Mouse (Mus musculus): ENCODE results near the gene Kif21b. TPM values are rescaled to one million over a fixed set of nuclear protein-coding genes. Genes with fewer than 3 reads are reported as not detected.

The Kif21b gene
- total and polyA plus RNA-seq, 2 experiments, result 0.74 to 1.5 TPM

DNA sequence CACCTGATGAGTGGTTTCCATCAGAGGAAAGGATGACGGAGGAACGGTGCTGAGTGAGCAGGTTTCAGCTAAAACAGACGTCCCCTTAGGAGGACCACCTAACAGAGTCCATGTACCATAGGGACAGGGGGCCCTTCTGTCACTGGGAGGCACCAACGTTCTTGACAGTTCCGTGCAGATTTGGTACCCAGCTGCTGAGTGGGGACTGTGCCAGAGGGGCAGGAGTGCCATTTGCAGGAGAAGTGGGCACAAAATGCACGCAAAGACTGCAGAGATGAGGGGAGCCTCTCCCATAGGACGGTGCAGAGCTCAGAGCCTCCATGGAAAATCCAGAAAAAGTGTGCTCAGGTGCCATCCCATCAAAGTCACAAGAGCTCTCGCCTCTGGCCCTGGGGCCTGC is 9.2 kb upstream of the Kif21b start:
- H3K4me1 ChIP-seq (ENCODE audit: control insufficient read depth, insufficient read depth, low read length), result no peaks in the 10 kb centered on the region
- no peak overlapping the region for H3K27ac ChIP-seq (replicated peaks; ENCODE audit: insufficient read depth, low read depth, low read length)
- H3K79me2 ChIP-seq (ENCODE audit: control insufficient read depth, insufficient read depth, low read length), result no peaks in the 10 kb centered on the region
- no peak for DNase-seq (ENCODE audit: extremely low read depth, low read depth, low spot score)
- no peaks in the 10 kb centered on the region for H3K27me3 ChIP-seq (ENCODE audit: control insufficient read depth, insufficient read depth, low read length)
- no peaks in the 10 kb centered on the region for H3K36me3 ChIP-seq (ENCODE audit: control insufficient read depth, insufficient read depth, low read length)
- H3K4me3 ChIP-seq (ENCODE audit: insufficient read depth, low read depth, low read length), result no peak overlapping the region
- 92% methylated on average over 8 of the region's 8 CpGs for WGBS
- H3K9ac ChIP-seq (ENCODE audit: low read depth, low read length), result no peak overlapping the region
- no peak for TF ChIP-seq POLR2A (IDR thresholded peaks at IDR 0.05; ENCODE audit: extremely low read depth, insufficient read depth, low read length)
- TF ChIP-seq CTCF (IDR thresholded peaks at IDR 0.05; ENCODE audit: low read depth, low read length), result no peak

DNA sequence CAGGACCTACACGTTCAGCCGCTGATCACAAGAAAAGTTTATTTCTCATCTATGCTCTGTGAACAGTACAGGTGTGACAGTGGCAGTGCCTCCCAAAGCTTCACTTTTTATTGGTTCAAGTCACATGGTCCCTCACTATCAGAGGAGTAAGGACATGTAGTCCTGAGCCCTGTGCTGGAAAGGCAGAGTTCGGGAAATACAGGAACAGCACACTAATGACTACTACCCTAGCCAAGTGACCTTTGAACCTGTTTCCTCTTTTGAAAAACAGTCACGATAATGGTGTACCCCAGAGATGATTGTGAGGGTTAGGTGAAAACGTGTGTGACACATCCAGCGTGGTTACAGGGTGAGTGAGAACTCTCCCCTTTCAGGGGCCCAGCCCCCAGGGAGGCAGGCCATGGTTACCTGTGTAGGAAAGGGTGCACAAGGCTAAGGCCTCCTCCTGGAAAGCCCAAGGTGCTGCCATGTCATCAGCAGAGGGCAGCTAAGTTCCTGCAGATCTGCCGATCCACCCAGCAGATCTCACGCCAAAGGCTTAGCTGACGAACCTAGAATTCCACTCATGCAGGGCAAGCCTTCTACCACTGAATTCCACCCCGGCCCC is 4.9 kb upstream of the Kif21b start:
- Histone ChIP-seq H3K4me3 (ENCODE audit: insufficient read depth, low read depth, low read length) (no peak overlapping the region), H3K36me3 (ENCODE audit: control insufficient read depth, insufficient read depth, low read length) (no peaks in the 10 kb centered on the region), H3K9ac (ENCODE audit: low read depth, low read length) (no peak overlapping the region), H3K27me3 (ENCODE audit: control insufficient read depth, insufficient read depth, low read length) (no peaks in the 10 kb centered on the region), H3K27ac (replicated peaks; ENCODE audit: insufficient read depth, low read depth, low read length) (no peak overlapping the region), H3K79me2 (ENCODE audit: control insufficient read depth, insufficient read depth, low read length) (no peaks in the 10 kb centered on the region), H3K4me1 (ENCODE audit: control insufficient read depth, insufficient read depth, low read length) (no peaks in the 10 kb centered on the region)
- DNase-seq (ENCODE audit: extremely low read depth, low read depth, low spot score), result peak; percentile 42
- WGBS, result 56% methylated on average over 10 of the region's 10 CpGs
- no peak for TF ChIP-seq POLR2A (IDR thresholded peaks at IDR 0.05; ENCODE audit: extremely low read depth, insufficient read depth, low read length)
- no peak for TF ChIP-seq CTCF (IDR thresholded peaks at IDR 0.05; ENCODE audit: low read depth, low read length)

DNA sequence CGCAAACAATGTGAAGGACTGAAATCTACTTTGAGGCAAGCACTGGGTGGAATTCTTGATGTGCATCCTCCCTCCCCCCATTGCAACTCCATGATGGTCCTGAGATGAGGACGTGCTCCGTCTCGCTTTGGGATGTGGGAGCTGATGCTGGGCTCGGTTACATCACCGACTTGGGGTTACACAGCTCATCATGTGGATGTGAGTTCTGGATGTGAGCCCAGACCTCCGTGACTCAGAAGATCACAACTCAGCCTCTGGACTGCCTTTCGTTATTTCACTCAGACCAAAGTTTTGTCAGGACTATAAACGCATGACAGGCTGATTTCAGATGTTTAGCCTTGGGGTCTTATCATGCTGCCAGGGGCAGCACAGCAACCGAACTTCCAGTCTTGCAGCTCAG is 4.3 kb upstream of the Kif21b start:
- DNase-seq (ENCODE audit: extremely low read depth, low read depth, low spot score), result peak; percentile 46

DNA sequence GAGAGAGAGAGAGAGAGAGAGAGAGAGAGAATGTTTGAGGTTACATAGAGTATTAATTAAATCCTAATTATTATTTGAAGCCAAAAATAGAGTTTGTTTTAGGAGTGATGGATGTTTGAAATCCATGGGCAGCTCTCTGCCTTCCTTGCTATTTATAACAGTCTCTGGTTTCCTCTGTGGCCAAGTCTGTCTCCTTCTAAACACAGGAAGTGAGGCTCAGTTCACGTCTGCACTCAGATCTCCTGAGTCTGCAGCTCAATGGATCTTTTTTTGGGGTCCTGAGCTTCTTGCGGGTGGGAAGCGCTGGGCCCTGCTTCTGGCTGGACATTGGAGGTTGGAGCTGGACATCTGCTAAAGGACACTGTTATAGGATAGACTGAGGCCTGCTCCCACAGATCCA is 3.3 kb upstream of the Kif21b start:
- Histone ChIP-seq H3K4me1 (ENCODE audit: control insufficient read depth, insufficient read depth, low read length) (0 out of 2 replicates have a peak, but pooled peaks cover 3% of the 10 kb centered on the region), H3K27me3 (ENCODE audit: control insufficient read depth, insufficient read depth, low read length) (peaks cover 4% of the 10 kb centered on the region), H3K9ac (ENCODE audit: low read depth, low read length) (no peak overlapping the region), H3K4me3 (ENCODE audit: insufficient read depth, low read depth, low read length) (no peak overlapping the region), H3K79me2 (ENCODE audit: control insufficient read depth, insufficient read depth, low read length) (no peaks in the 10 kb centered on the region), H3K36me3 (ENCODE audit: control insufficient read depth, insufficient read depth, low read length) (no peaks in the 10 kb centered on the region), H3K27ac (replicated peaks; ENCODE audit: insufficient read depth, low read depth, low read length) (0 out of 2 replicates have a peak overlapping the region, but pooled peaks have one; percentile 32)
- TF ChIP-seq CTCF (IDR thresholded peaks at IDR 0.05; ENCODE audit: low read depth, low read length), result no peak
- no peak for TF ChIP-seq POLR2A (IDR thresholded peaks at IDR 0.05; ENCODE audit: extremely low read depth, insufficient read depth, low read length)
- 72% methylated on average over 3 of the region's 3 CpGs for WGBS
- DNase-seq (ENCODE audit: extremely low read depth, low read depth, low spot score), result peak; percentile 18

More for the DNA sequence above, 4.3 kb upstream of the Kif21b start:
- H3K27me3 ChIP-seq (ENCODE audit: control insufficient read depth, insufficient read depth, low read length), result peaks cover 4% of the 10 kb centered on the region
- H3K79me2 ChIP-seq (ENCODE audit: control insufficient read depth, insufficient read depth, low read length), result no peaks in the 10 kb centered on the region
- H3K4me3 ChIP-seq (ENCODE audit: insufficient read depth, low read depth, low read length), result no peak overlapping the region
- TF ChIP-seq CTCF (IDR thresholded peaks at IDR 0.05; ENCODE audit: low read depth, low read length) (no peak), POLR2A (IDR thresholded peaks at IDR 0.05; ENCODE audit: extremely low read depth, insufficient read depth, low read length) (no peak)
- 22% methylated on average over 10 of the region's 10 CpGs for WGBS
- H3K4me1 ChIP-seq (ENCODE audit: control insufficient read depth, insufficient read depth, low read length), result 0 out of 2 replicates have a peak, but pooled peaks cover 3% of the 10 kb centered on the region
- H3K9ac ChIP-seq (ENCODE audit: low read depth, low read length), result no peak overlapping the region
- H3K36me3 ChIP-seq (ENCODE audit: control insufficient read depth, insufficient read depth, low read length), result no peaks in the 10 kb centered on the region
- no peak overlapping the region for H3K27ac ChIP-seq (replicated peaks; ENCODE audit: insufficient read depth, low read depth, low read length)

DNA sequence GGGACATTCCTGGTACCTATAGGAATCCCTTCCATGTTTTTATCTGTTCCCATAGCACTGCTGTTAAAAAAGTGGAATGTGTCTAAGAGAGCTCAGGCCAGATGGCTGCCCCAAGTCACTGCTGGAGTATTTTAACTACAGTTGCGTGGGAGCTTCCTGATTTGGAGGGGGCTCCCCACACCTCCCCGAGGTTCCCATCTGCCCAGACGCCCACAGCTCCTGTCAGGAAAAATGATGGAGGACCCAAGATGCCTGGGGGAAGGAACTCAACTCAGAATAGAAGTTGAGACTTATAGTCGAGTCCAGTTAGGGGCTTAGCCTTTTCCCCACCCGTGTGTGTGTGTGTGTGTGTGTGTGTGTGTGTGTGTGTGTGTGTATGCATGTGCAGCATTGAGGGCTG is 2.8 kb upstream of the Kif21b start:
- H3K4me3 ChIP-seq (ENCODE audit: insufficient read depth, low read depth, low read length), result no peak overlapping the region
- no peak for DNase-seq (ENCODE audit: extremely low read depth, low read depth, low spot score)
- peaks cover 4% of the 10 kb centered on the region for H3K27me3 ChIP-seq (ENCODE audit: control insufficient read depth, insufficient read depth, low read length)
- H3K4me1 ChIP-seq (ENCODE audit: control insufficient read depth, insufficient read depth, low read length), result 0 out of 2 replicates have a peak, but pooled peaks cover 3% of the 10 kb centered on the region
- WGBS, result 77% methylated on average over 5 of the region's 5 CpGs
- H3K9ac ChIP-seq (ENCODE audit: low read depth, low read length), result no peak overlapping the region
- TF ChIP-seq CTCF (IDR thresholded peaks at IDR 0.05; ENCODE audit: low read depth, low read length) (no peak), POLR2A (IDR thresholded peaks at IDR 0.05; ENCODE audit: extremely low read depth, insufficient read depth, low read length) (no peak)
- no peaks in the 10 kb centered on the region for H3K36me3 ChIP-seq (ENCODE audit: control insufficient read depth, insufficient read depth, low read length)
- no peaks in the 10 kb centered on the region for H3K79me2 ChIP-seq (ENCODE audit: control insufficient read depth, insufficient read depth, low read length)
- H3K27ac ChIP-seq (replicated peaks; ENCODE audit: insufficient read depth, low read depth, low read length), result no peak overlapping the region

DNA sequence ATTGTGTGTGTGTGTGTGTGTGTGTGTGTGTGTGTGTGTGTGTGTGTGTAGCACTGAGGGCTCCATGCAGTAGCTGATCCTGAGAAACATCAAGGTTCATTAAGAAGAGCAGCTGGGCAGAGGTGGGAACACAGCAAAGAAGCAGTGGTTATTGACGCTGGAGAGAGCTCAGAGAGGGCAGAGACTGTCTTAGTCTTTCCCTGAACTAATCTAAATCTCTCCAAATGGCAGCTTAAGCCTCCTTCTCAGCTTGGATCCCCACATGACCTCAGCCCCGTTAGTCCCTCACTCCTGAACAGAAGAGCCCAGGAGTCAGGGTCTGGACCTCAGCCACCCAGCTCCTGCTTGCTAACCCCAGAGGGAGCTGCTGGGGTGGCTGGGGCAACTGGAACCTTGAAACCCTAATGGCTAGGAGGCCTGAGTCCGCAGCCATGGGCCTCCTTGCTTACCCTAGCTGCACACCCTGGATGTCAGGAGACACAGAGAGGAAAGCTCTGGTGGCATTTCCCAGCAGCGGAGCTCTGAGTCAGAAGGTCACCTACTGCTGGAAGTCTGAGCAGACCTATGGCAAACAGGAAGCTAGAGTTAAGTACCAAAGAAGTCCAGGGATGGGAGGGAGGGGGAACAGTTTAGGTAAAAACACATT is 2.1 kb upstream of the Kif21b start:
- Histone ChIP-seq H3K79me2 (ENCODE audit: control insufficient read depth, insufficient read depth, low read length) (no peaks in the 10 kb centered on the region), H3K9ac (ENCODE audit: low read depth, low read length) (no peak overlapping the region), H3K36me3 (ENCODE audit: control insufficient read depth, insufficient read depth, low read length) (no peaks in the 10 kb centered on the region), H3K27ac (replicated peaks; ENCODE audit: insufficient read depth, low read depth, low read length) (no peak overlapping the region), H3K4me1 (ENCODE audit: control insufficient read depth, insufficient read depth, low read length) (0 out of 2 replicates have a peak, but pooled peaks cover 3% of the 10 kb centered on the region), H3K4me3 (ENCODE audit: insufficient read depth, low read depth, low read length) (no peak overlapping the region), H3K27me3 (ENCODE audit: control insufficient read depth, insufficient read depth, low read length) (peaks cover 4% of the 10 kb centered on the region)
- no peak for DNase-seq (ENCODE audit: extremely low read depth, low read depth, low spot score)
- TF ChIP-seq POLR2A (IDR thresholded peaks at IDR 0.05; ENCODE audit: extremely low read depth, insufficient read depth, low read length) (no peak), CTCF (IDR thresholded peaks at IDR 0.05; ENCODE audit: low read depth, low read length) (no peak)
- 76% methylated on average over 4 of the region's 4 CpGs for WGBS

Measured in liver, adult 2 months (tissue).